ENCODE assay signal across 23 mouse cellular contexts in genomic region chr9:35377916-35378315, GRCm38 (mm10).
"Had no signal": no experiment of that assay in that cellular context is flagged by ENCODE, and none has a peak within 500 bp of the region (broad histone marks: within the 10 kb centered on the region; RNA-seq: fewer than 3 reads in every experiment).

No protein-coding gene starts in this region.

- H3K4me2 ChIP-seq: limb, embryonic 13.5 days; liver, embryonic 12.5 days; liver, embryonic 15.5 days; lung, embryonic 15.5 days; midbrain, embryonic 12.5 days; midbrain, embryonic 15.5 days; stomach, embryonic 15.5 days had no signal

- H3K4me3 ChIP-seq: layer of hippocampus, adult 2 months; left cerebral cortex, adult 2 months; limb, embryonic 13.5 days; liver, embryonic 12.5 days; liver, embryonic 15.5 days; lung, embryonic 15.5 days; megakaryocyte, embryonic 14.5 days; midbrain, embryonic 12.5 days; midbrain, embryonic 15.5 days; stomach, embryonic 15.5 days had no signal

- H3K27me3 ChIP-seq: limb, embryonic 13.5 days; liver, embryonic 12.5 days; liver, embryonic 15.5 days; lung, embryonic 15.5 days; midbrain, embryonic 15.5 days; stomach, embryonic 15.5 days had no signal

- H3K9me3 ChIP-seq: limb, embryonic 13.5 days; liver, embryonic 12.5 days; liver, embryonic 15.5 days; lung, embryonic 15.5 days; megakaryocyte, embryonic 14.5 days; midbrain, embryonic 12.5 days; midbrain, embryonic 15.5 days; stomach, embryonic 15.5 days had no signal

- H3K27ac ChIP-seq: kidney, postnatal 0 days; layer of hippocampus, adult 2 months; left cerebral cortex, adult 2 months; limb, embryonic 13.5 days; liver, embryonic 12.5 days; liver, embryonic 15.5 days; lung, embryonic 15.5 days; midbrain, embryonic 12.5 days; midbrain, embryonic 15.5 days; stomach, embryonic 15.5 days had no signal

- DNase-seq: kidney, adult 2 months; kidney, postnatal 25 days; layer of hippocampus, adult 9-11 months; layer of hippocampus, postnatal 36 days; left cerebral cortex, postnatal 4 days; liver; lung, adult 18-20 months; lung, postnatal 10 days; lung, postnatal 36 days; thymus, adult 2 months; thymus, postnatal 14 days; thymus, postnatal 4 days had no signal

- H3K36me3 ChIP-seq: limb, embryonic 13.5 days; liver, embryonic 12.5 days; liver, embryonic 15.5 days; lung, embryonic 15.5 days; midbrain, embryonic 12.5 days; midbrain, embryonic 15.5 days; stomach, embryonic 15.5 days had no signal

- H3K4me1 ChIP-seq: liver, embryonic 12.5 days; liver, embryonic 15.5 days; lung, embryonic 15.5 days; megakaryocyte, embryonic 14.5 days; midbrain, embryonic 15.5 days; stomach, embryonic 15.5 days had no signal

- H3K9ac ChIP-seq: limb, embryonic 13.5 days; liver, embryonic 12.5 days; liver, embryonic 15.5 days; lung, embryonic 15.5 days; midbrain, embryonic 12.5 days; midbrain, embryonic 15.5 days; stomach, embryonic 15.5 days had no signal

- ATAC-seq: liver, embryonic 12.5 days; midbrain, embryonic 15.5 days had no signal
